ENCODE assay signal across 9 mouse cellular contexts in the genomic region with DNA sequence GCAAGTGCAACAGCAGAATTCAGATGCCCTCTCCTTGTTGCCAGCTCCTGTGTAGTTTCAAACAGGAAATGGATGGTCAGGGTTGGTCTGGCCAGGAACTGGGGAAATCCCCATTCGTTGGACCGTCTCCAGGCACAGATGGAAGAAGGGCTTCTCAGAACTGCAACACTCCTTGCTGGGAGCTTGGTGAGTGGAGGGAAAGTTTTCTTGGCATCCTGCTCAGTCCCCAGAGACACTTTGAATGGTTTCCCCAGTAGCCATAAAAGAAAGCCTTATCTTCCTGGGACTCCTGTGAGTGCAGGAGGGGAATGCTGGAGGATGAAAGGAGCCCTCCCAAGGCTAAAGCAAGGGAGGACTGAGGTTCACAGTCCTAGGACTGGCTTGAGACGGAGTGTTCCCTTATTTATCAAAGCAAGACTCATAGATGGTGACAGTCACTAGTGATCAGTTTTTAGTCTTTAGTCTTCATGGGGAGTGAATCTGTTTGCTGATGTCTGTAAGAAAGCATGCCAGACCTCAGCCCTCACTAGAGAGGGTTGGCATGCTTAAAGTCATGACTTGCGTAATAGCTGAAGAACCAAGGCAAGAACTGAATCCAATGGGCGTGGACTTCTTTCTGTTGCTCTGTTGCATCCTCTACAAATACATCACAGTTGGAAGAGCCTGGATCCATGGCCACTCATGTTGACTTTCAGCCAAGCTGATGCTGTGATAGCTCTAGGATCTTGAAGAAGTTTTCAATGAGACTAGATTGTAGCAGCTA.
DNase-seq lines count a peak whose midpoint lies in the region; ATAC-seq and TF ChIP-seq lines count a peak whose summit lies in the region.
"Had no signal": no experiment of that assay in that cellular context is flagged by ENCODE, and none has a peak within 500 bp of the region (broad histone marks: within the 10 kb centered on the region; RNA-seq: fewer than 3 reads in every experiment).

No protein-coding gene starts in this region.

- no peaks in the 10 kb centered on the region for H3K79me3 ChIP-seq in C2C12 (ENCODE audit: low read depth)

- intact Hi-C loops in heart, postnatal 14 days (cut with DNase I) = no loop called here

- ATAC-seq in heart, embryonic 11.5 days (replicated peaks; ENCODE audit: insufficient number of reproducible peaks, low FRiP score, low TSS enrichment) = no peak
- no peak for ATAC-seq in erythroid progenitor cell, adult 5-6 weeks (replicated peaks; ENCODE audit: low FRiP score, poor library complexity, severe bottlenecking)

- peak; percentile 74 to 84 for DNase-seq in heart, adult 18-20 months
- DNase-seq in cerebellum, adult 18-20 months = peak; percentile 70 to 72
- peak; percentile 48 to 57 for DNase-seq in heart, postnatal 14 days
- peak; percentile 49 to 55 for DNase-seq in lung, adult 18-20 months
- peak; percentile 52 for DNase-seq in testis, postnatal 10 days (ENCODE audit: low spot score)

- H3K4me1 ChIP-seq in heart, embryonic 11.5 days (ENCODE audit: control insufficient read depth, insufficient read depth, low read length) = peaks cover 10% of the 10 kb centered on the region; the same call in 1 of the 2 replicates

- H3ac ChIP-seq in C2C12 (ENCODE audit: control insufficient read depth, insufficient read length, low read depth) = no peak overlapping the region

- H3K9ac ChIP-seq in heart, embryonic 11.5 days (ENCODE audit: low read depth, low read length) = no peak overlapping the region

- H3K79me2 ChIP-seq in C2C12 (ENCODE audit: control insufficient read depth, insufficient read depth) = peaks cover 17% of the 10 kb centered on the region

- no peak overlapping the region for H3K27ac ChIP-seq in heart, embryonic 11.5 days (ENCODE audit: low read depth, low read length)

- no peak overlapping the region for H3K4me2 ChIP-seq in heart, embryonic 11.5 days

- no peaks in the 10 kb centered on the region for H3K27me3 ChIP-seq in heart, embryonic 11.5 days (ENCODE audit: control insufficient read depth, insufficient read depth, low read length)
- H3K27me3 ChIP-seq in C2C12 (ENCODE audit: control insufficient read depth, insufficient read depth, insufficient read length) = no peaks in the 10 kb centered on the region

- 70% methylated on average over 5 of the region's 5 CpGs for WGBS in heart, embryonic 11.5 days (ENCODE audit: insufficient replicate concordance)

- H3K4me3 ChIP-seq in heart, embryonic 11.5 days (ENCODE audit: low read depth, low read length) = no peak overlapping the region
- no peak overlapping the region for H3K4me3 ChIP-seq in C2C12 (ENCODE audit: insufficient read depth, poor library complexity, severe bottlenecking)
- H3K4me3 ChIP-seq: erythroblast, embryonic 14.5 days had no signal

- TF ChIP-seq CTCF in C2C12 (IDR thresholded peaks at IDR 0.05; ENCODE audit: control insufficient read depth, insufficient read depth, insufficient read length) = no peak

- H3K9me3 ChIP-seq in heart, embryonic 11.5 days (replicated peaks; ENCODE audit: control insufficient read depth, low read length) = no peaks in the 10 kb centered on the region

- no peaks in the 10 kb centered on the region for H3K36me3 ChIP-seq in heart, embryonic 11.5 days (ENCODE audit: control insufficient read depth, insufficient read depth, low read length)
- H3K36me3 ChIP-seq in C2C12 (ENCODE audit: control insufficient read depth, insufficient read depth) = no peaks in the 10 kb centered on the region

TF ChIP-seq in C2C12, 6 proteins besides CTCF, POLR2A, EP300 and RAD21:
- TF ChIP-seq MYOG (IDR thresholded peaks at IDR 0.05; ENCODE audit: control insufficient read depth, extremely low read depth, insufficient read length) (no peak), MYOD1 (IDR thresholded peaks at IDR 0.05; ENCODE audit: control insufficient read depth, insufficient read length, low read depth) (no peak), FOSL1 (IDR thresholded peaks at IDR 0.05; ENCODE audit: insufficient read depth, low read length, poor library complexity, severe bottlenecking) (no peak), CEBPB (IDR thresholded peaks at IDR 0.05; ENCODE audit: low read depth) (peak; percentile 97), MAX (IDR thresholded peaks at IDR 0.05) (peak; percentile 27), USF1 (IDR thresholded peaks at IDR 0.05; ENCODE audit: low read depth) (no peak)
